Mouse (Mus musculus): ENCODE measurements around the gene Zfp697.
"Not testable (repeated sequence)": the region's sequence is repeated elsewhere in the genome, so short reads cannot be mapped to it uniquely, and the experiment has no call there.

Gene Zfp697

DNA sequence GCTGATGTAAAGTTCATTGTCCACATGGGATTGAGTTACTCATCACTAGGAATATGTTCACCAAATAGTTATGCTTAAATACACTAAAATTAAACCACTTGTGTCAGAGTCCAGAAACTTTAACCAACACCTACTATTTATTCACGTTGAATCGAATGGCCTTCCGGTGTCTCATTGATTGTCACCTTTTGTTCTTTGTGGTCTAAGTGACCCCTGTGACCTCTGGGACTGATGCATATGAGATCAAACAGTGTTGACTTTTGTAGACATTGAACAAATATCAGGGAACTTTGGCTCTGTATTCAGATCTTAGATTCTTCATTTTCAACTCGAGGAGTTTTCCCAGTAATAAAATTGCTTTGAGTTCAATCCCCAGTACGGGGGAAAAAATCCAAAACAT is 125.0 kb downstream of the Zfp697 start:
- not testable (repeated sequence) for DNase-seq (ENCODE audit: low spot score)

DNA sequence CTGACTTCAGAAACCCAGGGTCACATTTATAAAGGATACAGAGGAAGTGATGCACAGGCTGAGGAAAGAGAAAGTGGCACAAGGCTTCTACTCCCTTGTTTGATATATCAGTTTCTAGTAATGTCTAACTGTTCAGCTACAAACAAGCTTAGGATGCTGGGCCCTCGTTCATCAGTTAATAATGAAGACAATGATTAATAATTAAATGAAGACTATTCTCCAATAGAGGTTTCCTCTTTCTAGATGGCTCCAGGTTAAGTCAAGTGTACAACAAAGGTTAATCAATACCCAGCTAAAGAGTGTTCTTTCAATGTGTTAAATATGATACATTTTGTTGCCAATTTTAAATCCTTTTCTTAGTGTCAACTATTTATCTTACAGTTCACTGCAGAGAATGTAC is 128.2 kb downstream of the Zfp697 start, which contains the start of gene Hsd3b4:
Gene Hsd3b4 (minus strand): TSS at position 101 of the 400 bp plus-strand sequence.
- DNase-seq (ENCODE audit: low spot score), result not testable (repeated sequence)

DNA sequence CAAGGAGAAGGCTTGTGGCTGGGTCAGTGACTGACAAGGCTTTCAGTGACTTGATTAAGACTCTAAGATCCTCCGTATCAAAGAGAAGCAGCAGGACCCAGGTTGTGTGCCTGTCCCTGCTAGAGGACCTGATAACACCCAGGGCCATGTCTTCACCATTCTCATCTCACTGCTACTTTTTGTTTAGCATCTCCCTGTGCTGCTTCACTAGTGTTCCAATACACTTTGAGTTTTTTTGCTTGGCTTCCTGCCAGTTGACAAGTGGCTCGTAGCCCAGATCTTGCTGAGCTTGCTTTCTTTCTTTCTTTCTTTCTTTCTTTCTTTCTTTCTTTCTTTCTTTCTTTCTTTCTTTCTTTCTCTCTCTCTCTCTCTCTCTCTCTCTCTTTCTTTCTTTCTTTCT is 140.5 kb downstream of the Zfp697 start:
- DNase-seq (ENCODE audit: low spot score), result not testable (repeated sequence)

- DNase-seq (ENCODE audit: low spot score), result not testable (repeated sequence)
Observed at GRCm38 (mm10) chr3:98524552-98524951, 142.3 kb downstream of the Zfp697 start.

GRCm38 (mm10) chr3:98524978-98525377 is 142.7 kb downstream of the Zfp697 start:
- not testable (repeated sequence) for DNase-seq (ENCODE audit: low spot score)

DNA sequence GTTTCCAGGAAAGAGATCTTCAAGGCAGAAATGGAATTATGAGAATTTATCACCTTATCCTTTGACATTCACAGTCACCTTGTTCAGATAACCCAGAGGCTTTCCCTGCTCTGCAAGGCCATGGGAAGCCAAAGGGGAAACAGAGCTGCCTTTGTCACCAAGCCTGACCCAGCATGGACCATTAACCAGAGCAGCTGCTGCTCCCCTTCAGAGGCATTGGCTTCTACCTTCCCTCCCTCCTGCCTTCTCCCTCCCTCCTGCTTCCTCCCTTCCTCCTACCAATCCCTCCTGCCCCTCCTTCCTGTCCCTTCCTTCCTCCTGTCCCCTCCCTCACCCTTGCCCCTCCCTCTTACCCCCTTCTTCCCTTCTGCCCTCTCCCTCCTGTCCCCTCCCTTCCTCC is 165.4 kb downstream of the Zfp697 start:
- not testable (repeated sequence) for DNase-seq (ENCODE audit: low spot score)

DNA sequence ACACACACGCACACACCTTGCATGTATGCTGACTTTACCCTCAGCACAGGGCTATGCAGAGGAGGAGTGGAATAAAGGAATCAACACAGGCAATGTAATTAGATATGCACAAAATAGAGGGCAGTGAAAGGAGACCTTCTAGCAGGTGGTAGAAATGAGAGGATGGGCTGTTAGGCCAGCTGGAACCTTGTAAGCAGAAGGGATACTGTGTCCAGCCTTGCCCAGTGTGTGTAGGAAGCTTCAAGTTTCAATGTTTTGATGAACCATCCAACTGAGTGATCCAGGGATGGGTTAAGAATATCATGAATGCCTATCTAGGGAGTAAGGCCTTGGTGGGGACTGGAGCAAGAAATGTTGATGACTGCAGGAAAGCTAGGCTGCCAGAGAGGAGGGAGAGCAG is 166.2 kb downstream of the Zfp697 start:
- DNase-seq (ENCODE audit: low spot score), result not testable (repeated sequence)

- DNase-seq (ENCODE audit: low spot score), result not testable (repeated sequence)
Observed at GRCm38 (mm10) chr3:98550215-98550614, 168.0 kb downstream of the Zfp697 start.

GRCm38 (mm10) chr3:98550832-98551231 is 168.6 kb downstream of the Zfp697 start:
- not testable (repeated sequence) for DNase-seq (ENCODE audit: low spot score)

DNA sequence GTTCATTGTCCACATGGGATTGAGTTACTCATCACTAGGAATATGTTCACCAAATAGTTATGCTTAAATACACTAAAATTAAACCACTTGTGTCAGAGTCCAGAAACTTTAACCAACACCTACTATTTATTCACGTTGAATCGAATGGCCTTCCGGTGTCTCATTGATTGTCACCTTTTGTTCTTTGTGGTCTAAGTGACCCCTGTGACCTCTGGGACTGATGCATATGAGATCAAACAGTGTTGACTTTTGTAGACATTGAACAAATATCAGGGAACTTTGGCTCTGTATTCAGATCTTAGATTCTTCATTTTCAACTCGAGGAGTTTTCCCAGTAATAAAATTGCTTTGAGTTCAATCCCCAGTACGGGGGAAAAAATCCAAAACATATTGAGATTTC is 178.4 kb downstream of the Zfp697 start:
- not testable (repeated sequence) for DNase-seq (ENCODE audit: low spot score)

DNA sequence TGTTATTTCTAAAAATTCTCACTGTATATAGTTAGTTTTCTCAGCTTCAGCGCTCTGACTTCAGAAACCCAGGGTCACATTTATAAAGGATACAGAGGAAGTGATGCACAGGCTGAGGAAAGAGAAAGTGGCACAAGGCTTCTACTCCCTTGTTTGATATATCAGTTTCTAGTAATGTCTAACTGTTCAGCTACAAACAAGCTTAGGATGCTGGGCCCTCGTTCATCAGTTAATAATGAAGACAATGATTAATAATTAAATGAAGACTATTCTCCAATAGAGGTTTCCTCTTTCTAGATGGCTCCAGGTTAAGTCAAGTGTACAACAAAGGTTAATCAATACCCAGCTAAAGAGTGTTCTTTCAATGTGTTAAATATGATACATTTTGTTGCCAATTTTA is 181.6 kb downstream of the Zfp697 start:
- DNase-seq (ENCODE audit: low spot score), result not testable (repeated sequence)

DNA sequence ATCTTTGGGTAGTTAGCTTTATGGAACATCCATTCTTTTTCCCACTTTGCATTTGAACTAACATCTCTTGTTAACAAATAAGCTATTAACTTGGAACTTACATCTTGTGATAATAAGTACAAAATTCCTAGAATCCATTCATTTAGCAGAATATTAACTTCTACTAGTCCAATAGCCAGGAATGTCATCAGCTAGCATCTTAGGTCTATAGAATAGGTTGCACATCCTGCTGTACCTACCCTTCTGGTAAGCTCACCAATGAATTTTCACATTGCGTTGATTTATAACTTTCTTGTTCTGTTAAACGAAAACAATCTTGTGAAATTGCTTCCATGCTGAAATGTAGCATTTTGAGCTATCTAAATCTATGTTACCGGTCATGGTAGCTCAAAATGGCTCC is 182.6 kb downstream of the Zfp697 start:
- DNase-seq (ENCODE audit: low spot score), result not testable (repeated sequence)

DNA sequence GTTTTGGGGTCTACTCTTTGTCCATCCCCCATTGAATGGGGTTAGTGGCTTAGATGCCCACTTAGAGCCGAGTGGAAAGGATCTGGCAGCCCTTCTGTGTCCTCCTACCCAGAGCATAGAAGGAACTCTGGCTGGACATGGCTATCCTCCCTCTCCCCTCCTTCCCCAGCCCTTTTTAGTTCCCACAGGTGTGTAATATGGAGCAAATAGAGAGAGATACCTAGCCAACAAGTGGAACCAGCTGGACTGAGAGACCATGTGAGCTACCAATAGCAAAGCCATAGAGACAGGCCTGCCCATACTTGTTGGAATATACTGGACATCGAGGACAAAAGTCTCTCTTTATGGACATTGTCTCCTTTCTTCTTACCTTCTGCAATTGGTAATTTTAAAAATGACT is 185.5 kb downstream of the Zfp697 start:
- DNase-seq (ENCODE audit: low spot score), result not testable (repeated sequence)

DNA sequence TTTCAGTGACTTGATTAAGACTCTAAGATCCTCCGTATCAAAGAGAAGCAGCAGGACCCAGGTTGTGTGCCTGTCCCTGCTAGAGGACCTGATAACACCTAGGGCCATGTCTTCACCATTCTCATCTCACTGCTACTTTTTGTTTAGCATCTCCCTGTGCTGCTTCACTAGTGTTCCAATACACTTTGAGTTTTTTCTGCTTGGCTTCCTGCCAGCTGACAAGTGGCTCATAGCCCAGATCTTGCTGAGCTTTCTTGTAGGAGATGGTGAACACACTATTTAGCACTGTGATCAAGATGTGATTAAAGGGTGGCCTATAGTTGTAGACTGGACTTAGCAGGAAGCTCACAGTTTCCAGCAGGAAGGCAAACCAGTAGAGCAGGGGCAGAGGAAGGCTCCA is 198.8 kb downstream of the Zfp697 start:
- DNase-seq (ENCODE audit: low spot score), result not testable (repeated sequence)

DNA sequence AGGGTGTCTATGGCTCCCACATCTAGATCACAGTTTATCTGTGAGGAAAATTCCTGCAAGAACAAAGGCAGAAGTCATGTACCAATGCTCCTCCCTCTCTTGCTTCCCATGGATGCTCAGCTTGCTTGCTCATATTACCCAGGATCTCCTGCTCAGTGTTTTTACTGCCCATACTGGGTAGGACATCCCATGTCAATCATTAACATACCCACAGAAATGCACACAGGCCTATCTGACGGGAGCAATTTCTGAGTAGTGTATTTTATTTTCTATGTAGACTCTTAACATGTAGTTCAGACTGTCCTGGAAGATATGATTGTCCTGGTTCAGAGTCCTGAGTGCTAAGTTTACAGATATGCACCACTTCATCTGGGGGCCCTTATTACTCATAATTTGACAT is 199.9 kb downstream of the Zfp697 start:
- DNase-seq (ENCODE audit: low spot score), result not testable (repeated sequence)

GRCm38 (mm10) chr3:98582622-98583021 is 200.4 kb downstream of the Zfp697 start:
- not testable (repeated sequence) for DNase-seq (ENCODE audit: low spot score)

GRCm38 (mm10) chr3:98587721-98588120 is 205.5 kb downstream of the Zfp697 start:
- DNase-seq (ENCODE audit: low spot score), result no peak

DNA sequence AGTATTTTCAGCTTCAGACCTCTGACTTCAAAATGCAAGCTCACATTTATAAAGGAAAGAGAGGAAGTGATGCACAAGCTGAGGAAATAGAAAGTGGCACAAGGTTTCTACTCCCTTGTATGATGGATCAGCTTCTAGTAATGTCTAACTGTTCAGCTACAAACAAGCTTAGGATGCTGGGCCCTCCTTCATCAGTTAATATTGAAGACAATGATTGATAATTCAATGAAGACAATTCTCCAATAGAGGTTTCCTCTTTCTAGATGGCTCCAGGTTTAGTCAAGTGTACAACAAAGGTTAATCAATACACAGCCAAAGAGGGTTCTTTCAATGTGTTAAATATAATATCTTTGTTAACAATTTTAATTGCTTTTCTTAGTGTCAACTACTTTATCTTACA is 206.4 kb downstream of the Zfp697 start, which contains the start of gene Gm10681:
Gene Gm10681 (minus strand): TSS at position 101 of the 400 bp plus-strand sequence.
- no peak for DNase-seq (ENCODE audit: low spot score)

- not testable (repeated sequence) for DNase-seq (ENCODE audit: low spot score)
Observed at GRCm38 (mm10) chr3:98613540-98613939, 231.3 kb downstream of the Zfp697 start.

DNA sequence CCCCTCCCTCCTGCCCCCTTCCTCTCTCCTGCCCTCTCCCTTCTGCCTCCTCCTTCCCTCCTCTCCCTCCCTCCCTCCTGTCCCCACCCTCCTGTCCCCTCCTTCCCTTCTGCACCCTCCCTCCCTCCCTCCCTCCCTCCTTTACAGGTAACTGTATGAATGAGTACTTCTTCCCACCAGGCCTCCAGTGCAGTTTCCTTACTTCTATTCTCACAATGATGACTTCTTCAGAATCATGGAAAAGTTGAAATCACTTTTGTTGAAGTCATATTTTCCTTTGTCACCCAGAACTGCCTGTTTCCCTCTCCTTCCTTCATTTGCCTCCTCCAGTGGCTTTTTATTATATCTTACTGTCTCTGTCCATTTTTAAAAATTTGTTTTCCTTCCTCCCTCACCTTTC is 231.7 kb downstream of the Zfp697 start:
- no peak for DNase-seq (ENCODE audit: low spot score)

- not testable (repeated sequence) for DNase-seq (ENCODE audit: low spot score)
Observed at GRCm38 (mm10) chr3:98614406-98614927, 232.2 kb downstream of the Zfp697 start.

DNA sequence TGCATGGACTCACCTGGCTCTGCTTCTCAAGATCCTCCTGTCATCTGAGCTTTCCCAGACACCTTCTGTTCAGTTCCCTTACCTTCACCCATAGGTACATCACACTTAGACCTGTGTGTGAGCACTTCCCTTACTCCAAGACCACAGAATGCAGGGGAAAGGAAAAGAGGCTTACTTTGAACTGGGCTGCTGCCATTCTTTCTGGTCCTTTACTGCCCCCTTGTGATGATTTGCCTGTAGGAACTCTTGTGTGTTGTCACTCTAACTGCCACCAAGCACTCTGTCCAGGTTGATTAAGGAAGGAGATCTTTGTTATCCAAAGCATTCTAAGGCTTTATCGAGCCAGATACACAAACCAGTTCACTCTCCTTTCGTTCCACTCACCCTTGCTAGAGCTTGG is 234.0 kb downstream of the Zfp697 start:
- not testable (repeated sequence) for DNase-seq (ENCODE audit: low spot score)

DNA sequence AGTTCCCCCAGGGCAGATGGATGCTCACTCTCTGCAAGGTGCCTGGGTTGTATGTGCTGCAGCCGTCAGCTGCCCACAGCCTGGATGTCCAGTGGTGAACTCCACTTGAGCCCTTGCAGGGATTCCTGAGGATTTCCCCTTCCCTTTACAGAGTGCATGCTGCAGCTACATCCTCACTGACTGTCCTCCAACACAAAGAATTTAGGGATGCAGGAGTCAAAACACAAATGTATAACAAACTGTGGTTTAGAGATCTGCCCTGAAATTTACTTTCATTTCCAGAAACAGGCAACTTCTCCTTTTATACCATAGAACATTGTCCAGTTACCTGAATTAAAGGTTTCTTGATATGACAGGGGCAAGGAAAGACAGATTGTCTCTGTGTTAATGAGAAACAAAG is 234.5 kb downstream of the Zfp697 start:
- not testable (repeated sequence) for DNase-seq (ENCODE audit: low spot score)

GRCm38 (mm10) chr3:98629633-98630032 is 247.4 kb downstream of the Zfp697 start:
- DNase-seq (ENCODE audit: low spot score), result no peak

Measured in lung, postnatal 25 days (tissue).